Mouse (Mus musculus) forebrain, embryonic 10.5 days (tissue): Measurements from ENCODE around the gene Gm49395. TPM values are rescaled to one million over a fixed set of nuclear protein-coding genes. Genes with fewer than 3 reads are reported as not detected.
A peak's percentile ranks its signal among the peaks of the same experiment; 100 is the strongest.

Experiments used
- DNase-seq: peaks from one replicate; pipeline ENCODE4 v3.0.0-alpha.2; 2017; ENCODE audit warnings: low spot score; ENCODE audit errors: extremely low spot score
- H3K27ac ChIP-seq: fragments of 300-500 bp; sonication (generic); 2 replicates; pipeline ENCODE4 v1.5.1; 2016; ENCODE audit warnings: mild to moderate bottlenecking
- H3K27me3 ChIP-seq: fragments of 300-500 bp; sonication (generic); 2 replicates; pipeline ENCODE4 v1.6.1; 2016; ENCODE audit warnings: mild to moderate bottlenecking; ENCODE audit not compliant: poor library complexity, severe bottlenecking
- H3K36me3 ChIP-seq: fragments of 300-500 bp; sonication (generic); replicated peaks from 2 replicates; pipeline ENCODE4 v1.6.1; 2016; ENCODE audit warnings: mild to moderate bottlenecking, moderate library complexity
- H3K4me1 ChIP-seq: fragments of 300-500 bp; sonication (generic); 2 replicates; pipeline ENCODE4 v1.6.1; 2016
- H3K4me3 ChIP-seq: fragments of 300-500 bp; sonication (generic); 2 replicates; pipeline ENCODE4 v1.5.1; 2016; ENCODE audit warnings: mild to moderate bottlenecking, moderate library complexity
- H3K9me3 ChIP-seq: fragments of 300-500 bp; sonication (generic); 2 replicates; pipeline ENCODE4 v1.6.1; 2016; ENCODE audit warnings: mild to moderate bottlenecking, moderate library complexity
- WGBS: fragments of 180-500 bp; shearing (Covaris S2); methylation state at CpG from one replicate; pipeline ENCODE4 v1.1.7; 2016; 5-methylcytosine and 5-hydroxymethylcytosine counted together
- polyA plus RNA-seq: library from polyadenylated mRNA; unstranded; fragments of >200 nt; fragmentation: Nextera tagmentation; extraction: Ambion mirVana; gene quantifications from 2 replicates; pipeline ENCODE4 v1.2.1, GENCODE M21; 2016

Gene Gm49395
- polyA plus RNA-seq, 1 experiment from 2014 or later = 1.7 TPM

DNA sequence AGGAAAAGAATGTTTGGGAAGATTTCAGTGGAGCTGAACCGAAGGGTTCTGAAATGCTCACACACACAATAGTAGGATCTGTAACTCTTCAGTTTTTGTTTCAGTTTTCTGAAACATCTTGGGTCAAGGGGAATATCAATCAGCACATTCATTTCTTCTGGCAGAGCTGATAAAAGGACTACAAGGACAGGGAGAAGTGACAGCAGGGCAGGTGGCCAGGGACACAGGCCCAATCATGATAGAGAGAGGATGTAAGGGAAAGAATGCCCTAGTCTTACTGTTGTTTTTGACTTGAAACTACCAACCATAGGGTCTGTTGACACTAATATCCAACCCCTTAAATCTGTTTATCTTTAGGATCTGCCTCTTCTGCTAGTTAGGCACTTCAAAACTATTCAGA lies 22.8 kb upstream of the Gm49395 start:
- no peak overlapping the region for H3K27ac ChIP-seq
- no peaks in the 10 kb centered on the region for H3K27me3 ChIP-seq
- H3K9me3 ChIP-seq = no peaks in the 10 kb centered on the region
- DNase-seq = no peak
- whole genome bisulfite sequencing = 97% methylated on average over 1 of the region's 1 CpGs
- no peaks in the 10 kb centered on the region for H3K4me1 ChIP-seq
- no peak overlapping the region for H3K4me3 ChIP-seq
- H3K36me3 ChIP-seq = no peaks in the 10 kb centered on the region

DNA sequence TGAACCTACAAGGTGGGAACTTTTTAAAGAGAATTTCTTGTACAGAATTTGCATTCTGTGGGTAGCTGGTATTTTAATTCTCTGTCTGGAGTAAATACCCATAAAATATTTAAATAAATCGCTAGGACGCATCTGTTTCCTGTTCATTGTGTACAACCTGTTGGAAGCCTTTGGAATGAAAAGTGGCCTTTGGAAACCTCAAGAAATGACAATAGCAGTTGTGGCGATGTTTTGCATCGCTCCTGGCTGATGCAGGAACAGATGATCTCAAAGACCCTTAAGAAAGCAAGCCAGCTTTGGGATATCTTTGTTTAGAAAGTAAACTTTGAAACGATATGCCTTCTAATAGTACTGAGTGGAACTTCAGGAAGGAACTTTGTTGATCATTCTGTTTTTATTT lies 17.0 kb upstream of the Gm49395 start:
- Histone ChIP-seq H3K9me3 (no peaks in the 10 kb centered on the region), H3K36me3 (no peaks in the 10 kb centered on the region), H3K4me1 (no peaks in the 10 kb centered on the region), H3K27me3 (no peaks in the 10 kb centered on the region), H3K4me3 (no peak overlapping the region), H3K27ac (no peak overlapping the region)
- 75% methylated on average over 5 of the region's 5 CpGs for WGBS
- no peak for DNase-seq

DNA sequence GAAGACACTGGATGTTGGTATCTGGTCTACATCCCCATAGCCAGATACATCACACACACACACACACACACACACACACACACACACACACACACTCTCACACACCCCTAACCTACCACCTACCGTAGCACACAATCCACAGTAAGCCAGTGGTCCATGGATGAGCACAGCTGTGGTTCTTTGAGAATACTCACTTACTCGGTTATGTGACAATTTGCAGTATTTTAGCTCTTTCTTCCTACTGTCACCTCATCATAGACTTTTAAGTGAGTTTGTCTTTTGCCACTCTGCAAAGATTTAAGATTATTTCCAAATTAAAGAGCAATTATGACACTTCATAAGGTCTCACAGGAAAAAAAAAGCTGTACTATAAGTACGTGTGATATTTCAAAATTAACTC lies 16.5 kb upstream of the Gm49395 start:
- WGBS = 89% methylated on average over 3 of the region's 3 CpGs

DNA sequence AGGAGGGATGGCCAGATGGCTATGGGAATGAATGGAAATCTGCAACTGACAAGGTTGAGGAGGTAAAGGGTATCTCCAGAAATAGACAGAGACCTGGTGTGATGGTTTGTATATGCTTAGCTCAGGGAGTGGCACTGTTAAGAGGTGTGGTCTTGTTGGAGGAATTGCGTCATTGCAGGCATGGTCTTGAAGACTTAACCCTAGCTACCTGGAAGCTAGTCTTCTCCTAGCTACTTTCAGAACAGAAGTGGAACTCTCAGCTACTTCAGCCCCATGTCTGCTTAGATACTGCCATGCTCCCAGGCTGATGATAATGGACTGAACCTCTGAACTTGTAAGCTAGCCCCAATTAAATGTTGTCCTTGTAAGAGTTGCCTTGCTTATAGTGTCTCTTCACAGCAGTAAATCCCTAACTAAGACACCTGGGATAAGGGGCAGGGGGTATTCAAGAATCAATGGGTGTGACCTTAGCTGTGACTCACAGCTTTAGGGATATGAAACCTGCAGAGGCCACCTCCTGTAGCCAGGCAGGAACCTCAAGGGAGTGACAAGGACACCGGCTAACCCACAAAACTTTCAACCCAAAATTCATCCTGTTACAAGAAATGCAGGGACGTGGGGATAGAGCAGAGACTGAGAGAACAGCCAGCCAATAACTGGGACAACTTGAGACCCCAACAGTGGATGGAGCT lies 15.4 kb upstream of the Gm49395 start:
- no peak overlapping the region for H3K4me3 ChIP-seq
- H3K9me3 ChIP-seq = no peaks in the 10 kb centered on the region
- no peaks in the 10 kb centered on the region for H3K27me3 ChIP-seq
- no peaks in the 10 kb centered on the region for H3K36me3 ChIP-seq
- no peak overlapping the region for H3K27ac ChIP-seq
- H3K4me1 ChIP-seq = no peaks in the 10 kb centered on the region
- WGBS = 93% methylated on average over 3 of the region's 3 CpGs
- no peak for DNase-seq

More for the DNA sequence above, 16.5 kb upstream of the Gm49395 start:
- H3K9me3 ChIP-seq = no peaks in the 10 kb centered on the region
- H3K4me1 ChIP-seq = no peaks in the 10 kb centered on the region
- H3K4me3 ChIP-seq = no peak overlapping the region
- DNase-seq = no peak
- H3K36me3 ChIP-seq = no peaks in the 10 kb centered on the region
- no peak overlapping the region for H3K27ac ChIP-seq
- H3K27me3 ChIP-seq = no peaks in the 10 kb centered on the region

DNA sequence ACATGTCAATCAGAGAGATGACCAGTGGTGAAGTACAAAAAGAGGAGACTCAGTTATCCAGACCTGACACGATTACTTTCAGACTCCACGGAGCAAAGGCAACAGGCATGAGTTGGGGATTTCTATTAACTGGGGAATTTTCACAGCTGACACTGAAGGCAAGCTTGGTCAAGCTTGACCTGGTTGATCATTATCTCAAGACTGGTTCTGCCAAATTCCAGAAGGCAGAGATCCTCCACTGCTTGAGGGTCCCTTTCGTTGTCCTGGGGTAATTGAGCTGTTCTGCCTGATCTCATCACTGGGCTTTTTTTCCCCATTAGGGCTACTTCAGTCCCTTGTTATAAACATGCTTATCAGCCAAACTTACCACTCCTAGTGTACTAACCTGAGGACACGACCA lies 7.9 kb upstream of the Gm49395 start:
- Histone ChIP-seq H3K27ac (no peak overlapping the region), H3K9me3 (no peaks in the 10 kb centered on the region), H3K4me3 (no peak overlapping the region), H3K4me1 (no peaks in the 10 kb centered on the region), H3K27me3 (no peaks in the 10 kb centered on the region), H3K36me3 (no peaks in the 10 kb centered on the region)
- WGBS = 87% methylated on average over 4 of the region's 4 CpGs
- no peak for DNase-seq

DNA sequence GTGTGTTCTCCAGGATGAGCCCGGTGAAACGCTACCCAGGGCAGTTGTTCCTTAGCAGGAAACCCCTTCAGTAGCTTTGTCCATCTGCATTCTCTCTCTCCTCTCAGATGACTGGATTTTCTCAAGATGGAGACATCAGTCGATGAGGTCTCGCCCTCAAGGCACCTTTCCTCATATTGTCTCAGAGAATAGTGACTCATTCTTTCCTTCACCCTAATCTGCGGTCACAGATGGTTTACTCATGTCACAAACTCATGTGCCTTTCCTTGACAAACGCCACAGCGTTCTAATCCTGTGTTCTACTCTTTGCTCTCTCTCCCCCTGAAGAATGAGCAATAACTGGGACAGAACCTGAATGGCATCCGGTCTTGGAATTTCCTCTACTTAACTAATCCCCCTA lies 5.7 kb upstream of the Gm49395 start:
- no peak for DNase-seq
- peaks cover 14% of the 10 kb centered on the region for H3K27me3 ChIP-seq
- WGBS = 89% methylated on average over 8 of the region's 8 CpGs
- H3K36me3 ChIP-seq = no peaks in the 10 kb centered on the region
- H3K27ac ChIP-seq = no peak overlapping the region
- H3K4me1 ChIP-seq = no peaks in the 10 kb centered on the region
- H3K4me3 ChIP-seq = no peak overlapping the region
- H3K9me3 ChIP-seq = 0 out of 2 replicates have a peak, but pooled peaks cover 3% of the 10 kb centered on the region

DNA sequence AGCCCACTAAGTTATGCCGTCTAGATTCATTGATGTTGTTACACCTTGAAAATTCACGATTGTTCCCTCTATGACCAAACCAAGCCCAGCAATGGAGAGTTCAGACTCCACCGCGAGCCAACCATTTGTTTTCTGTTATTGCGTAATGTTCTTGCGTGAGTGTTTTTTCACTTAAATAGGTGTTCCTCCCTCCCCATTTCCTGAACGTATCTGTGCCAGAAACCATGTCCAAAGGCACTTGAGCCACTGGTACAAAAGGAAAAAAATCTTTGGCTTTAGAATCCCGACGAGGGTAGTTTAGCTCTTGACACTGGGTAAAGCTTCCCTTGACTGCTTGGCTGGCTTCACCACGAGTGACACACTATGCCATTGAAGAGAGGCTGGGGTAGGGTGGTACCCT lies 4.5 kb upstream of the Gm49395 start:
- Histone ChIP-seq H3K36me3 (no peaks in the 10 kb centered on the region), H3K9me3 (0 out of 2 replicates have a peak, but pooled peaks cover 3% of the 10 kb centered on the region), H3K4me1 (peaks cover 11% of the 10 kb centered on the region), H3K4me3 (no peak overlapping the region), H3K27ac (no peak overlapping the region), H3K27me3 (peaks cover 27% of the 10 kb centered on the region)
- 89% methylated on average over 10 of the region's 10 CpGs for WGBS
- no peak for DNase-seq

DNA sequence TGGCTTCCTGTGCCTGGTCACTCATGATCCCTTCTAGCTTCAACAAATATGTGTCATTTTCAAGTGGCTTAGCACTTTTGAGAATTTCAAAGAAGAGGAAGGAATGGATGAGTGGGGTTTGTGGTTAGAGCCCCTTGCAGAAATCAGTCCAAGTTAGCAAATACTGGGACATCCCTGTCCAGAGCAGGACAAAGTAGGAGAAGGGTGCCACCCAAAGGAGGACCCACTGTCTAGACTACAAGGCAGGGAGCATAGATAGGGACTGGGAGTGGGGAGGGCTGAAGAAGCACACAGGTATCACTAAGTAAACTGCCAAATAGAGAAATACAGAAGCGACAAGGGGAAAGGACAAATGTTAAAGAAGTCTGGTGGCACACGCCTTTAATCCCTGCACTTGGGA lies 1.0 kb upstream of the Gm49395 start:
- H3K36me3 ChIP-seq = no peaks in the 10 kb centered on the region
- no peak overlapping the region for H3K27ac ChIP-seq
- H3K9me3 ChIP-seq = 0 out of 2 replicates have a peak, but pooled peaks cover 3% of the 10 kb centered on the region
- no peak overlapping the region for H3K4me3 ChIP-seq
- peaks cover 53% of the 10 kb centered on the region for H3K27me3 ChIP-seq
- no peak for DNase-seq
- peaks cover 16% of the 10 kb centered on the region for H3K4me1 ChIP-seq
- 94% methylated on average over 2 of the region's 2 CpGs for WGBS

DNA sequence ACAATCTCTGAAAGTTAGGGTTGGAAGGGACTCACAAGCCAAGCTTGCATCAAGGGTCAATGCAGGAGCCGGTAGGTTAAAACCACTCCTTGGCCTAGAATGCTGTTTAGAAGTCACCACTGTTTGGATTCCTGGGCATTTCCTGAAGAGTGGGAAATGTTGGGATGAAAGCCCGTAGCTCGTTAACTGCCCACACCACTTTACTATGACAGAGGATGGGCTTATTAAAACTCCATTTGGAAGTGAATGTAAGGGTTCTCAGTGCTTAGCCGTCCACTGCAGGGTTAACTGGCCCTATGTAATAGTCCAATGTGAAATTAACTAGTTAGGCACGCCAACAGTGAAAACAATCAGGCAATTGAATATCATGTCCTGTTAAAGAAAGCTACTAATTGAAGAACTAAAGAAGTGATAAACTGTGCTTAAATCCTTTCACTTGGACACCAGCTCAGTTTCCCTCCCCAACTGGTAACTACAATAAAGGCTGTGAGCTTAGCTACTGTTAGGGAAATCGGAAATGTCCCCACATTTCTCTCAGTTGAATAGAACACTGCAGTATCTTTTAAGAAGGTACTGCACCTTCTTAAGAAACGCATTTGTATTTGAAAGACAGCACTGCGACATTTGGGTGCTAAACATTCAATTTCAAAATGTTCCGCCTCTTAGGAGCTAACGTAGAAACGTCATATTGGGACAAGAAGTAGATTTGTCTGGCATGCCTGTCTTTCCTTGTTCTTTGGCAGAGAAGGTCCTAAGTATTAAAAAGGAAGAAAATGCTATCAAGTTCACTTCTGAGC lies 1.1 kb downstream of the Gm49395 start:
- Histone ChIP-seq H3K9me3 (0 out of 2 replicates have a peak, but pooled peaks cover 3% of the 10 kb centered on the region), H3K27ac (no peak overlapping the region), H3K27me3 (peaks cover 53% of the 10 kb centered on the region), H3K4me3 (peak overlapping the region; percentile 62), H3K4me1 (peaks cover 16% of the 10 kb centered on the region), H3K36me3 (no peaks in the 10 kb centered on the region)
- 21% methylated on average over 11 of the region's 11 CpGs for WGBS
- DNase-seq = no peak

DNA sequence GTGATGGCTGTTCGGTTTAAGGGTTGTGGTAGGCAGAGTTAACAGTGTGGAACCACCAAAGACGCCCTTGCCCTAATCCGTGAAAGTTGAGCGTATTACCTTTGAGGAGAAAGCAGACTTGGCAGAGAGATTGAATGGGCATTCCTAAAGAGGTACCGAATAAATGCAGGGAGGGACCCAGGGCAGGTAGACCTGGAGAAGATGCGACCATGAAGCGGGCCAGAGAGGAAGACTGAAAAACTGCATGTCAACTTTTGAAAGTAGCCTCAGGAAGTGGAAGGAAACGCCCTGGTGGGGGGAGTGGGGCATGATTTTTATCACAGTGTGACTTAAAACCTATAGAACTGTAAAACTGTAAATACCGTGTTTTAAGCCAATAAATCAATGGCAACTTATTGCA lies 2.3 kb downstream of the Gm49395 start:
- H3K27me3 ChIP-seq = peaks cover 53% of the 10 kb centered on the region
- 87% methylated on average over 9 of the region's 9 CpGs for WGBS
- no peak for DNase-seq
- H3K27ac ChIP-seq = no peak overlapping the region
- H3K36me3 ChIP-seq = no peaks in the 10 kb centered on the region
- no peak overlapping the region for H3K4me3 ChIP-seq
- H3K9me3 ChIP-seq = 0 out of 2 replicates have a peak, but pooled peaks cover 3% of the 10 kb centered on the region
- peaks cover 16% of the 10 kb centered on the region for H3K4me1 ChIP-seq

DNA sequence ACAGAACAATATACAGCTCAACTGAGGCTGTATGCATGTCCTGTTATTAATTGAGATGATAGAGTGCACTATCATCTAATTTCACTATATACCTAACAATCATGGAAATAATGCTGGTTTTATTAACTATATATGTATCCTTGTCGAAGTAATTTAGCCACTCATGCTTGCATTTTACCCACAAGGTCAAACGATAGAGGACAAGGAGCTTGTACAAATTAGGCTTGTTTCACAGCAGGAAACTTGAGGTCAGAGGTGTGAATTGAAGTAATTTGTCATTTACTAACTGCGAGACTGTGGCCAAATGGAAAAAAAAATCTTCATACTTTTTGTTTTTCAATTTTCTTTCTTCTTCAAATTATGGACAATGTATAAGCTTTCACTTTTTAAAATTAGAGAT lies 3.5 kb downstream of the Gm49395 start:
- H3K4me1 ChIP-seq = peaks cover 16% of the 10 kb centered on the region
- H3K36me3 ChIP-seq = no peaks in the 10 kb centered on the region
- DNase-seq = no peak
- H3K9me3 ChIP-seq = no peaks in the 10 kb centered on the region
- peaks cover 46% of the 10 kb centered on the region for H3K27me3 ChIP-seq
- H3K27ac ChIP-seq = no peak overlapping the region
- H3K4me3 ChIP-seq = no peak overlapping the region
- 80% methylated on average over 3 of the region's 3 CpGs for WGBS

DNA sequence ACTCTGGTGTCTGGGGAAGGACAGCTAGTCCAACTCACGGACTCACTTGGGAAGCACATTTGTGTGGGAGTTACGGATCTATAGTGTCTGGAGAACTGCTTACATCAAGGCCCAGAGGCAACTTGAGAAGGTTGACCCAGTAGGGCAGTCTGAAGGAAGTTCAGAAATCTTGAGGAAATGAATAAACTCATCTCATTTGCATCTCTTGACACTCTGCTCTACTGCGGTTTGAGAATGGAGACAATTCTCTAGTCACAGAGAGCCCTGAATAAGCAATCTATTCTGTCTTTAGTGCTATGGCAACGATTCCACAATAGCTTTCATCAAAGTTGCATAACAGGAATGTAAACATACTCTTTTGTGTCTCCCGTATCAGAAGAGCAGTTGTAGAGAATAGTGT lies 4.8 kb downstream of the Gm49395 start:
- Histone ChIP-seq H3K27ac (no peak overlapping the region), H3K36me3 (no peaks in the 10 kb centered on the region), H3K27me3 (peaks cover 34% of the 10 kb centered on the region), H3K9me3 (no peaks in the 10 kb centered on the region), H3K4me3 (no peak overlapping the region), H3K4me1 (peaks cover 13% of the 10 kb centered on the region)
- DNase-seq = no peak
- 79% methylated on average over 5 of the region's 5 CpGs for whole genome bisulfite sequencing

DNA sequence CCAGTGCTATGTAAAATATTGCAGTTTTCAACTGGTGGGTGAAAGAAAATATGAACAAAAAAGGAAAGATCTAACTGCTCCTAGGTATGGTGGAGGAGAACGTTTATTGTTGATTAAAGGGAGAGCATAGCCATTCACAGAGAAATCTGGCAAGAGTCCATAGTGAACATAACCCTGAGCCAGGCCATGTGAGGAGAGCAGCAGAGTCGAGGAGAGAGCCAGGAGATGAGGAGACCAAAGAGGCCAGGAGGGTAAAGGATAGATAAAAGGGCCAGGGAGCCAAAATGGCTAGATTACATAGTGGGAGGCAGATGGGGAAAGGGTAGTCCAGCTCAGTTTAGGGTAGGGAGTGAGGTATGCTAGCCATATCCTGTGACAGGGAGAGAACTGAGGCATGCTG lies 5.5 kb downstream of the Gm49395 start:
- WGBS = 72% methylated on average over 2 of the region's 2 CpGs

More for the DNA sequence above, 5.5 kb downstream of the Gm49395 start:
- no peak overlapping the region for H3K4me3 ChIP-seq
- peaks cover 26% of the 10 kb centered on the region for H3K27me3 ChIP-seq
- no peaks in the 10 kb centered on the region for H3K9me3 ChIP-seq
- H3K4me1 ChIP-seq = peaks cover 6% of the 10 kb centered on the region
- DNase-seq = no peak
- no peaks in the 10 kb centered on the region for H3K36me3 ChIP-seq
- no peak overlapping the region for H3K27ac ChIP-seq
